Comparison of ENCODE assay signal across 8 mouse cellular contexts in genomic region chr2:71545882-71546639, GRCm38 (mm10). TPM values are rescaled to one million over a fixed set of nuclear protein-coding genes. Genes with fewer than 3 reads are reported as not detected.
DNase-seq lines count a peak whose midpoint lies in the region; ATAC-seq and TF ChIP-seq lines count a peak whose summit lies in the region.

No protein-coding gene starts in this region.

- H3K9me3 ChIP-seq in forebrain, embryonic 12.5 days = no peaks in the 10 kb centered on the region
- H3K9me3 ChIP-seq in intestine, embryonic 14.5 days (ENCODE audit: control insufficient read depth, low read length) = no peaks in the 10 kb centered on the region
- no peaks in the 10 kb centered on the region for H3K9me3 ChIP-seq in midbrain, embryonic 13.5 days

- peak overlapping the region; percentile 89 for H3K4me2 ChIP-seq in forebrain, embryonic 12.5 days
- peak overlapping the region; percentile 91 for H3K4me2 ChIP-seq in intestine, embryonic 14.5 days (ENCODE audit: low read length)
- peak overlapping the region; percentile 93 for H3K4me2 ChIP-seq in midbrain, embryonic 13.5 days (replicated peaks)

- ATAC-seq in forebrain, embryonic 12.5 days (ENCODE audit: low FRiP score) = peak; percentile 60
- ATAC-seq in intestine, embryonic 14.5 days (replicated peaks; ENCODE audit: low FRiP score, low TSS enrichment, low read depth) = peak; percentile 61
- peak; percentile 66 for ATAC-seq in midbrain, embryonic 13.5 days

- peak overlapping the region; percentile 35 for H3K4me3 ChIP-seq in left cerebral cortex, adult 2 months
- H3K4me3 ChIP-seq in forebrain, embryonic 12.5 days (replicated peaks) = peak overlapping the region; percentile 67
- H3K4me3 ChIP-seq in intestine, embryonic 14.5 days (ENCODE audit: low read depth, low read length) = peak overlapping the region; percentile 46
- peak overlapping the region; percentile 53 for H3K4me3 ChIP-seq in midbrain, embryonic 13.5 days (replicated peaks)

- DNase-seq in left cerebral cortex, adult 2 months (ENCODE audit: extremely low spot score in 1 of 2, low spot score in 2 of 2) = no peak
- no peak for DNase-seq in left cerebral cortex, adult 18-20 months (ENCODE audit: low spot score in 2 of 2)
- peak; percentile 82 for DNase-seq in R1 (ENCODE audit: low read depth, low spot score)
- DNase-seq in intestine, embryonic 14.5 days (ENCODE audit: low spot score) = peak; percentile 86
- DNase-seq in urinary bladder, postnatal 10 days (ENCODE audit: low spot score) = no peak
- DNase-seq in cerebellum, postnatal 36 days = no peak

- peak overlapping the region; percentile 82 for H3K9ac ChIP-seq in forebrain, embryonic 12.5 days
- peak overlapping the region; percentile 34; the same call in 1 of the 2 replicates for H3K9ac ChIP-seq in intestine, embryonic 14.5 days (ENCODE audit: low read length)
- peak overlapping the region; percentile 63 for H3K9ac ChIP-seq in midbrain, embryonic 13.5 days (replicated peaks)

- intact Hi-C loops in left cerebral cortex, adult 2 months (cut with DNase I) = loop anchor here (10.0 kb wide), 2 partner anchors 1071 to 1101 kb away; partner anchors contain the start of gene Sp5

- TF ChIP-seq CTCF in left cerebral cortex, adult 2 months (IDR thresholded peaks at IDR 0.05) = no peak

- peaks cover 69% of the 10 kb centered on the region for H3K27me3 ChIP-seq in forebrain, embryonic 12.5 days
- peaks cover 95% of the 10 kb centered on the region for H3K27me3 ChIP-seq in intestine, embryonic 14.5 days (replicated peaks; ENCODE audit: control insufficient read depth, insufficient read depth, low read length)
- peaks cover 94% of the 10 kb centered on the region for H3K27me3 ChIP-seq in midbrain, embryonic 13.5 days

- under 1% methylated on average over 59 of the region's 59 CpGs for WGBS in forebrain, embryonic 12.5 days
- WGBS in intestine, embryonic 14.5 days = under 1% methylated on average over 57 of the region's 59 CpGs
- under 1% methylated on average over 57 of the region's 59 CpGs for WGBS in midbrain, embryonic 13.5 days

- peaks cover 41% of the 10 kb centered on the region for H3K4me1 ChIP-seq in forebrain, embryonic 12.5 days
- peaks cover 14% of the 10 kb centered on the region for H3K4me1 ChIP-seq in intestine, embryonic 14.5 days (replicated peaks; ENCODE audit: control insufficient read depth, insufficient read depth, low read length)
- H3K4me1 ChIP-seq in midbrain, embryonic 13.5 days (replicated peaks) = peaks cover 36% of the 10 kb centered on the region

- H3K27ac ChIP-seq in left cerebral cortex, adult 2 months = peak overlapping the region; percentile 30; the same call in 1 of the 2 replicates
- H3K27ac ChIP-seq in forebrain, embryonic 12.5 days = peak overlapping the region; percentile 96
- H3K27ac ChIP-seq in intestine, embryonic 14.5 days (ENCODE audit: low read depth) = peak overlapping the region; percentile 16; the same call in 1 of the 2 replicates
- peak overlapping the region; percentile 74 for H3K27ac ChIP-seq in midbrain, embryonic 13.5 days

- H3K36me3 ChIP-seq in forebrain, embryonic 12.5 days (replicated peaks) = 0 out of 2 replicates have a peak, but pooled peaks cover 4% of the 10 kb centered on the region
- no peaks in the 10 kb centered on the region for H3K36me3 ChIP-seq in intestine, embryonic 14.5 days (ENCODE audit: control insufficient read depth, insufficient read depth, low read length)
- no peaks in the 10 kb centered on the region for H3K36me3 ChIP-seq in midbrain, embryonic 13.5 days

RNA-seq across cellular contexts. Expression of gene Dlx2, which starts 0.5 kb away (rescaled TPM):
- total RNA-seq in left cerebral cortex, adult 2 months (2021) = 1 to 10 TPM; 5.7 to 6.9 TPM
- 1 to 10 TPM; 4.7 to 6.7 TPM for total RNA-seq in left cerebral cortex, adult 18-20 months (2021)
- polyA plus RNA-seq in forebrain, embryonic 12.5 days (2016; fragmentation: Nextera tagmentation; extraction: Ambion mirVana) = 85.9 and 133 TPM in 2 replicates
- 5.8 and 6.4 TPM in 2 replicates for polyA plus RNA-seq in intestine, embryonic 14.5 days (2014; fragmentation: Nextera tagmentation; extraction: Ambion mirVana)
- polyA plus RNA-seq in midbrain, embryonic 13.5 days (2015; fragmentation: Nextera tagmentation; extraction: Ambion mirVana) = 10.5 and 14.6 TPM in 2 replicates

RNA-seq across cellular contexts. Expression of gene Dlx1, which starts 18.1 kb away (rescaled TPM):
- 10 to 100 TPM; 21.1 to 25.3 TPM for total RNA-seq in left cerebral cortex, adult 2 months (2021)
- total RNA-seq in left cerebral cortex, adult 18-20 months (2021) = 10 to 100 TPM; 18.5 to 20.4 TPM
- polyA plus RNA-seq in forebrain, embryonic 12.5 days (2016; fragmentation: Nextera tagmentation; extraction: Ambion mirVana) = 207 and 300 TPM in 2 replicates
- 8.0 and 9.8 TPM in 2 replicates for polyA plus RNA-seq in intestine, embryonic 14.5 days (2014; fragmentation: Nextera tagmentation; extraction: Ambion mirVana)
- polyA plus RNA-seq in midbrain, embryonic 13.5 days (2015; fragmentation: Nextera tagmentation; extraction: Ambion mirVana) = 53.6 and 56.4 TPM in 2 replicates

Comparison
In these comparisons a context has a peak if more than half of its experiments do, and no peak if none do; other contexts are left out.
1. DNase-seq: peak in R1 (single experiment) and intestine, embryonic 14.5 days (single experiment); none in left cerebral cortex, adult 2 months (0 of 2), left cerebral cortex, adult 18-20 months (0 of 2), urinary bladder, postnatal 10 days (single experiment) and cerebellum, postnatal 36 days (0 of 2).
2. H3K27ac ChIP-seq: peak in every context shown above with its lines; median percentile 96 in forebrain, embryonic 12.5 days; 74 in midbrain, embryonic 13.5 days; 30 in left cerebral cortex, adult 2 months; 16 in intestine, embryonic 14.5 days.
3. Peak in every context shown above with its lines, with median percentiles within 50 percentile points of each other: H3K4me3 ChIP-seq, ATAC-seq, H3K4me2 ChIP-seq and H3K9ac ChIP-seq.